Mouse (Mus musculus) heart, adult 2 months (tissue): ENCODE data around the gene Mapk6.

ENCODE experiments used
- CTCF ChIP-seq: fragments of 200-600 bp; IDR thresholded peaks from 2 replicates; pipeline ENCODE4 v1.8.1; 2022; ENCODE audit warnings: antibody characterized with exemption, mild to moderate bottlenecking, moderate library complexity
- POLR2A ChIP-seq: fragments of 200-500 bp; IDR thresholded peaks from 2 replicates; pipeline ENCODE4 v1.6.1; 2011; ENCODE audit warnings: mild to moderate bottlenecking, low read depth, low read length, control low read depth; ENCODE audit not compliant: insufficient read depth

DNA sequence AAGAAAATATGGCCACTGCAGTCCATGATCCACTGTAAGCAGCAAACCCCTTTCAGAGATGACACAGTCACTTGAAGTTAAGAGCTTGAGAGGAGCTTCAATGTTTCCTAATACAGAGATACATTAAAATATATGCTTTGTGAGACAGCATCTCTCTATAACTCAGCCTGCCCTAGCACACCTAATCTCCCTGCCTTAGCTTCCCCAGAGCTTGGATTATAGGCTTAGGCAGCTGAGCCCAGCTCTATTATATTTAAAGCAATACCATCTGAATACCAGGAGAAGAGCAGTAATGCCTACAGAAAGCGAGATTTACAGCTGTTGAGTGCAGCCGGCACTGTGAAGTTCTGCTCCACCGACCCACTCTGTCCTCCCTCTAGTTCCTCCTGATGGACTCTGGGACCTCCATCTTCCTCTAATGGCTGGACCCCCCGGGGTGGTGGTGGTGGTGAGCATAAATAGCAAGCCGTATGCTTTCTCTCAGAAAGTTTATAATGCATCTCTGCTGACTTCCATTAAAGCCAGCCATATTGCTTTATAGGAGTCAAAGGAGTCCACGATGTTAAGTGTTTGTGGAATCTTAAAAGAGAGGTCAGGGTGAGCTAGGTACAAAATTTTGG, 1.2 kb upstream of the Mapk6 start:
- TF ChIP-seq CTCF (no peak), POLR2A (no peak)
